Mouse (Mus musculus) megakaryocyte, embryonic 14.5 days (primary cell): ENCODE results near the gene Slc17a7. TPM values are rescaled to one million over a fixed set of nuclear protein-coding genes. Genes with fewer than 3 reads are reported as not detected.

Source experiments
- H3K27me3 ChIP-seq: replicated peaks from 2 replicates; pipeline ENCODE3; 2012; ENCODE audit warnings: inconsistent platforms
- H3K36me3 ChIP-seq: replicated peaks from 2 replicates; pipeline ENCODE3; 2012; ENCODE audit warnings: low read length, inconsistent platforms, mixed read lengths
- H3K4me1 ChIP-seq: 2 replicates; pipeline ENCODE4 v1.6.1; 2012; ENCODE audit warnings: inconsistent platforms
- H3K4me3 ChIP-seq: replicated peaks from 2 replicates; pipeline ENCODE3; 2012; ENCODE audit warnings: moderate library complexity, mild to moderate bottlenecking, inconsistent platforms
- H3K9me3 ChIP-seq: 2 replicates; pipeline ENCODE4 v1.6.1; 2012; ENCODE audit warnings: inconsistent platforms
- FLI1 ChIP-seq: IDR thresholded peaks from 2 replicates; pipeline ENCODE4 v1.6.1; 2012; ENCODE audit warnings: low read length, inconsistent platforms, mixed read lengths
- GATA1 ChIP-seq: IDR thresholded peaks from 3 replicates; pipeline ENCODE4 v1.6.1; 2012; ENCODE audit warnings: mixed read lengths, low read length, inconsistent platforms, borderline replicate concordance
- polyA plus RNA-seq: library from polyadenylated mRNA; stranded (reverse); fragments of >175 nt; gene quantifications from 2 replicates; pipeline ENCODE4 v1.2.3, GENCODE M21; 2012; ENCODE audit warnings: low replicate concordance; ENCODE audit not compliant: insufficient read depth

Slc17a7 gene
- polyA plus RNA-seq, 1 experiment: 0.06 TPM

DNA sequence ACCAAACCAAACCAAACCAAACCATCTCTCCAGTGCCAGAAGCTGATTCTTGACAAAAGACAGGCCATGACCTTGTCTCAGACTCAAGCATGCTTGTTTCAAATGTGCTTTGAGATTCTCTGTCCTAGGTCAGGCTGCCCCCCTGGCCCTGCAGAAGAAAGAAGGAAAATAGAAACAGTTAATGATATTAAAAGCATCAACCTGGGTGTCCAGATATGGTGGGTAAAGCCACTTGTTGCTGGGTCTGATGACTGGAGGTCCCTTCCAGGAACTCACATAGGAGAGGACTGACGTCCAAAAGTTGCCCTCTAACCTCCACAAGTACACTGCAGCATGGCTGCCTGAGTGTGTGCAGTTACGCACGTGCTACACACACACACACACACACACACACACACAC lies 2.9 kb upstream of the Slc17a7 start:
- no peak overlapping the region for H3K4me3 ChIP-seq
- H3K36me3 ChIP-seq: peaks cover 48% of the 10 kb centered on the region
- TF ChIP-seq FLI1 (no peak), GATA1 (no peak)
- H3K4me1 ChIP-seq: peaks cover 31% of the 10 kb centered on the region
- peaks cover 37% of the 10 kb centered on the region for H3K27me3 ChIP-seq
- H3K9me3 ChIP-seq: no peaks in the 10 kb centered on the region

DNA sequence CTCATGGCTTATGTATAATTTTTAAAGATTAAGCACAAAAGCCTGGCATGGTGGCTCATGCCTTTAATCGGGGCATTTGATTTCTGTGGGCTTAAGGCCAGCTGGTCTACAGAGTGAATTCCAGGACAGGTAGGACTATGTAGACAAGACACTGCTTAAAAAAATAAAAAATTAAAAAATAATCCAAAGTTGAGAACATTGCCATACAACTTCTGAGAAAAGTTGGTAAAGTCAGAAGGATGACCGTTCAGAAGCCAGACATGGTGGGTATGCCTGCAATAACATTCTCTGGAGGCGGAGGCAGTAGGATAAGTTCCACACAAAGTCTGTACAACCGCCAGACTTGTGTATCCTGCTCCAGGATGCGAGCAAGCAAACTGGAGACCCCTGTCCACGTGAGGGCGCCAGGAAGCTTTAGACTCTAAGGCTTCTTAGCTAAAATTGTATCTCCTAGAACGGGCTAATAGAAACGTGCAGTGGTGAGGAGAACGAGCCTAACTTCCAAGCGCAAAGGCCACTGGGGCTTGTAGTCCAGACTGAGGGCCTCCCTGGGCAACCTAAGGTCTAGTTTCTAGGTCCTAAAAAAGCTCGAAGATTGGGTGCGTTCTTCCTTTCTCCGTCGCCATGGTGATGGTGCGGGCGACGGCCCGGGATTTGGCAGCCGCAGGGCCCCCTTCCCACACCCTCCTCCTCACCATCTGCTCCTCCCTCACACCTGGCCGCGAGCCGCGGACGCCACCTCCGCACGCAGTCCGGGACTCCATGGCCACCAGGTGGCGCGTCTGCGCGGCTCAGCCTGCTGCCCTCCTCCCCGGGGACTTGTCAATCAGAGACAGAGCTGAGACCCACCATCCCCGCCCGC lies 1.9 kb upstream of the Slc17a7 start:
- peaks cover 45% of the 10 kb centered on the region for H3K27me3 ChIP-seq
- TF ChIP-seq GATA1: no peak
- no peak for TF ChIP-seq FLI1
- peaks cover 30% of the 10 kb centered on the region for H3K4me1 ChIP-seq
- H3K9me3 ChIP-seq: 0 out of 2 replicates have a peak, but pooled peaks cover 2% of the 10 kb centered on the region
- H3K36me3 ChIP-seq: peaks cover 41% of the 10 kb centered on the region
- H3K4me3 ChIP-seq: peak overlapping the region; percentile 91

DNA sequence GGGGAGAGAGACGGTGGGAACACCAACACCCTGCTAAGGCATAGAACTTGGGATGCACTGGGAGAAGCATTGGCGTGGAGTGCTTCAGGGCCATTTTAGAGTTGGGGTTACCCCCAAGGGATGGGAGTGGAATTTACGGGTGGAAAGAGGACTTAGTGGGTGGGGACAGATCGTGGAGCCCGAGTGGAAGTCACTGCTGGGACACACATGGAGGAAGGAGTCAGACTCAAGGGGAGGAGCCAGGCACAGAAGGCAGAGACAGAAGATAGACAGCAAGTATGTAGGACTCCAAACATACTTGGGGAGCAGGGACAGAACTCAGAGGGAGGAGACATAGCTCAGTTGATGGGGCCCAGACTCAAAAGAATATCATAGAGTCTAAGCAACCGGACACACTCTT lies 1.2 kb upstream of the Slc17a7 start:
- TF ChIP-seq FLI1 (no peak), GATA1 (no peak)
- Histone ChIP-seq H3K4me1 (peaks cover 33% of the 10 kb centered on the region), H3K27me3 (peaks cover 52% of the 10 kb centered on the region), H3K36me3 (peaks cover 36% of the 10 kb centered on the region), H3K4me3 (peak overlapping the region; percentile 91), H3K9me3 (0 out of 2 replicates have a peak, but pooled peaks cover 3% of the 10 kb centered on the region)

DNA sequence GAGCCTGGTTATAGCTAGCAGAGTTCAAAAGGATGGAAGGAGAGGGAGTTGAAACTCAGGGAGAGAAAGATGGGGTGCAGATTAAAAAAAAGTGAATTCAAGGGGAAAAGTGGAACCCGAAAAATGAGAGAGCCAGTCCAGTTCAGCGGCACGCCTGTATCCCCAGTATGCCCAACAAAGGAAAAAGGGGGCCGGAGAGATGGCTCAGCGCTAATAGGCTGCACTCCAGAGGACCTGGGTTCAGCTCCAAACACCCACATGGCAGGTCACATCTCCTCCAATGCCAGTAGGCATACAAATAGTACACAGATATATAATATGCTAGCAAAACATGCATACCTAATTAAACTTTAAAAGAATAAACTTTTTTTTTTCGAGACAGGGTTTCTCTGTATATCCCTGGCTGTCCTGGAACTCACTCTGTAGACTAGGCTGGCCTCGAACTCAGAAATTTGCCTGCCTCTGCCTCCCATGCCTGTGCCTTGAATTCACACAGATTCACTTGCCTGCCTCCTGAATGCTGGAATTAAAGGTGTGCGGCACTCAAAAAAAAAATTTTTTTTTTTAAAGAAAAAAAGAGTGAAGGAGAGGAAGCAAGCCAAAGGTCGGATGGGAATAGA lies 643 bp upstream of the Slc17a7 start:
- peaks cover 58% of the 10 kb centered on the region for H3K27me3 ChIP-seq
- peaks cover 30% of the 10 kb centered on the region for H3K36me3 ChIP-seq
- H3K4me3 ChIP-seq: no peak overlapping the region
- peaks cover 8% of the 10 kb centered on the region; the same call in 1 of the 2 replicates for H3K9me3 ChIP-seq
- peaks cover 39% of the 10 kb centered on the region for H3K4me1 ChIP-seq
- TF ChIP-seq GATA1 (no peak), FLI1 (no peak)

DNA sequence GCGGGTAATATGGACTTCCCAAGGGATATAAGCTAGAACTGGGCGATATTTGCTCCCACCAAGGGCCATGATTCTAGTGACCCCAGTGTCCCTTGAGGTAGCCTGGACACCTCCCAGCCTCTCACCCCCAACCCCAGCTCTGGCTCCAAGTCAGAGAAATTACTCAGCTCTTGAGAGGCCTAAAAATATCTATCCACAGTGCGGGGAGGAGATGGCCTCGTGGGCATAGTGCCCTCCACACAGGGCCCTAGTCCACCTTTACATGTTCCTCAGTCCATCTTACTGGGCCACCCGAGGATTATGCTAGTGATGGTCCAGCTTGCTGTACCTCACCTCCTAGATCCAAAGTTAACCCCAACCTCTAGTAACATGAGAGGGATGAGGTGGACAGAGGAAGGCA lies 1.1 kb downstream of the Slc17a7 start:
- TF ChIP-seq GATA1 (no peak), FLI1 (no peak)
- peak overlapping the region; percentile 44 for H3K4me3 ChIP-seq
- H3K9me3 ChIP-seq: peaks cover 25% of the 10 kb centered on the region
- H3K36me3 ChIP-seq: peaks cover 17% of the 10 kb centered on the region
- peaks cover 74% of the 10 kb centered on the region for H3K27me3 ChIP-seq
- peaks cover 46% of the 10 kb centered on the region for H3K4me1 ChIP-seq

DNA sequence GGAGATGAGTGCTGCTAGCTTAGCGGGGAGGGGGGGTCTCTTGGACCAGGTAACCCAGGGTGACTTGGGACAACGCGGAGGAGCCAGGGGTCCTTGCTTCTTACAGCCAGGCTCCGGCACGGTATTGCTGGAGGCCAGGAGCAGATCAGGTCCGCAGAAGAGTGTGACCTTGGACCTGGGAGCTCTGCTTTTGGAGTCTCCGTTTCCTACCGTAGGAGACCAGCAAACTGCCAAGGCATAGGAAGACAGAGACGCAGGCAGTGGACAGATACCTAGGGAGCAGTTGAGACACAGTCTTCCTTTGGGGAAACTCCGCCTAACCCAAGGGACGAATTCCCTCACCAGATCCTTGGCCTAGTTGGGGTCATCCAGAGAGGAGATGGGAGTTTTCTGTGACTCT lies 2.0 kb downstream of the Slc17a7 start:
- H3K4me1 ChIP-seq: peaks cover 46% of the 10 kb centered on the region
- TF ChIP-seq FLI1 (no peak), GATA1 (no peak)
- peaks cover 8% of the 10 kb centered on the region for H3K36me3 ChIP-seq
- H3K4me3 ChIP-seq: no peak overlapping the region
- peaks cover 83% of the 10 kb centered on the region for H3K27me3 ChIP-seq
- peaks cover 34% of the 10 kb centered on the region for H3K9me3 ChIP-seq

DNA sequence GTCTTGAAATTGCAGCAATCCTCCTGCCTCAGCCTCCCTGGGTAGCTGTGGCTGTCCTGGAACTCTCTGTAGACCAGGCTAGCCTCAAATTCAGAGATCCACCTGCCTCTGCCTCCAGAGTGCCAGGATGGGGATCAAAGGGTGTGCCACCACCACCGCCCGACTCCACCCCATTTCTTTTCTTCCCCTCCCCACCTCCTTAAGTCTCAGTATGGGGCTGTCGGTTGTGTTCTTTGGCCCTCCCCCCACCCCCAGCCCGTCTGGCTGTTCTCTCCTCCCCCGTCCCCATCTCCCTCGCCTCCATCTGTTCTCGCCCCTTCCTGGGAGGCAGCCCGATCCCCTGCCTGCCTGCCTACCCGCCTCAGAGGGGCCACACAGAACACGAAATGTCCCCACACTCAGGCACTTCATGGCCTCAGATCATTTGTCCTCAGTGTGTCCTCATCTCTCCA lies 3.2 kb downstream of the Slc17a7 start:
- H3K27me3 ChIP-seq: peaks cover 95% of the 10 kb centered on the region
- peaks cover 4% of the 10 kb centered on the region for H3K36me3 ChIP-seq
- no peak overlapping the region for H3K4me3 ChIP-seq
- peaks cover 41% of the 10 kb centered on the region for H3K4me1 ChIP-seq
- H3K9me3 ChIP-seq: peaks cover 44% of the 10 kb centered on the region
- TF ChIP-seq GATA1 (no peak), FLI1 (no peak)

DNA sequence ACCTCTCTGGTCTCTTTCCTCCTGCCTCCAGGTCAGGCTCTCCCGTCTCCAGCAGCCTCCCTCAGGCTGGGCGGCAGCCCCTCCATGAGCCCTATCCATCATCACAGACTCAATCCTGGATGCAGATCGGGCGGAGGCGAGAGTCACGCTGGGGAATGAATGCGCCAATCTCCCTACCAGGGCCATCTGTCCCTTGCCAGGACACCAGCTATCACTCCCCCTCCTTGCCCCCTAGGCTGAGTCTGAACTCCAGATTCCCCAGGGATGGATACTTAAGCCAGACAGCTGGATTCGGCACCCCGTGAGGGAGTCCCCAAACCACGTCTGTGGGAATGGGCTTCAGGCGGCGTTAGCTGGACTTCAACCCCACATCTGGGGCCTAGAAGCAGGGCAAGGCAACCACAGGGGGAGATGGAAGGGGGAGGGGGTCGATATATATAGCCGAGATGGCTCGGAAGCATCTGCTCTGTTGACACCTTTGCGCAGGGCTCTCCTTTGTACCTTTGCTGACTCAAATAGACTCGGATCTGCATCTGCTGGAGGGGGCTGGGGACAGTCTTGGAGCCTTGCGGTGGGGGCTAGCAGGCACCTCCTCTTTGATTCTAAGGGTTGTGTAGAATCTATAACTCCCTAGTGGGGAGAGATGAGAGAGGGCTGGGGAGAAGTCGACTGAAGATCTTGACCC lies 4.2 kb downstream of the Slc17a7 start:
- Histone ChIP-seq H3K9me3 (peaks cover 54% of the 10 kb centered on the region), H3K36me3 (peaks cover 4% of the 10 kb centered on the region), H3K4me3 (no peak overlapping the region), H3K4me1 (peaks cover 32% of the 10 kb centered on the region), H3K27me3 (peaks cover 98% of the 10 kb centered on the region)
- no peak for TF ChIP-seq FLI1
- no peak for TF ChIP-seq GATA1

DNA sequence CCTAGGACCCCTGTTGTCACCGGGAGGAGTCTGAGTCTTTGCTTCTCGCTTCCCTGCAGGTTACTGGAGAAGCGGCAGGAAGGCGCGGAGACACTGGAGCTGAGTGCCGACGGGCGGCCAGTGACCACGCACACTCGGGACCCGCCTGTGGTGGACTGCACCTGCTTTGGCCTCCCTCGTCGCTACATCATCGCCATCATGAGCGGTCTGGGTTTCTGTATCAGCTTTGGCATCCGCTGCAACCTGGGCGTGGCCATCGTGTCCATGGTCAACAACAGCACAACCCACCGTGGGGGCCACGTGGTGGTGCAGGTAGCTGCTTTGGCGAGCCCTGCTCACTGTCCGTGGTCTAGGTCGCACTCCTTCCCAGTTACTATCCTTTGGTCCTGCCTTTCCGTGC lies 4.9 kb downstream of the Slc17a7 start:
- TF ChIP-seq FLI1 (no peak), GATA1 (no peak)
- Histone ChIP-seq H3K36me3 (peaks cover 4% of the 10 kb centered on the region), H3K27me3 (peaks cover 95% of the 10 kb centered on the region), H3K4me3 (peak overlapping the region; percentile 62), H3K9me3 (peaks cover 55% of the 10 kb centered on the region), H3K4me1 (peaks cover 28% of the 10 kb centered on the region)
